In genomic region chr4:150226818-150227688, GRCm38 (mm10) we compare ENCODE assay signal across 7 mouse cellular contexts. TPM values are rescaled to one million over a fixed set of nuclear protein-coding genes. Genes with fewer than 3 reads are reported as not detected.
DNase-seq lines count a peak whose midpoint lies in the region; ATAC-seq and TF ChIP-seq lines count a peak whose summit lies in the region.

No protein-coding gene starts in this region.

- H3K27ac ChIP-seq in stomach, embryonic 15.5 days = 0 out of 2 replicates have a peak overlapping the region, but pooled peaks have one; percentile 16
- H3K27ac ChIP-seq in stomach, postnatal 0 days (replicated peaks) = no peak overlapping the region

- no peak for DNase-seq in stomach, postnatal 0 days (ENCODE audit: low spot score)
- peak; percentile 96 for DNase-seq in cerebellum, adult 9-11 months
- DNase-seq in heart, adult 9 months (ENCODE audit: low spot score in 2 of 2) = peak; percentile 64 to 79
- peak; percentile 85 for DNase-seq in layer of hippocampus, adult 9-11 months
- peak; percentile 61 for DNase-seq in ovary, postnatal 36 days (ENCODE audit: low spot score)

- no peaks in the 10 kb centered on the region for H3K36me3 ChIP-seq in stomach, embryonic 15.5 days
- H3K36me3 ChIP-seq in stomach, postnatal 0 days (ENCODE audit: control insufficient read depth, insufficient read depth, low read length) = no peaks in the 10 kb centered on the region

- TF ChIP-seq CTCF in stomach, postnatal 0 days (IDR thresholded peaks at IDR 0.05; ENCODE audit: low read depth) = no peak

- H3K9ac ChIP-seq in stomach, embryonic 15.5 days = no peak overlapping the region
- no peak overlapping the region for H3K9ac ChIP-seq in stomach, postnatal 0 days (ENCODE audit: low read length)

- ATAC-seq in stomach, embryonic 15.5 days (ENCODE audit: insufficient read depth, low FRiP score, low read depth) = no peak
- ATAC-seq in stomach, postnatal 0 days (ENCODE audit: low FRiP score, low TSS enrichment) = no peak; the same call in 1 of the 2 replicates
- ATAC-seq in CD4-positive, CD25-positive, alpha-beta regulatory T cell, adult 4 months = no peak

- no peaks in the 10 kb centered on the region for H3K27me3 ChIP-seq in stomach, embryonic 15.5 days (replicated peaks)
- no peaks in the 10 kb centered on the region for H3K27me3 ChIP-seq in stomach, postnatal 0 days (ENCODE audit: control insufficient read depth, insufficient read depth, low read length)

- 56% methylated on average over 7 of the region's 7 CpGs for WGBS in stomach, embryonic 15.5 days
- whole genome bisulfite sequencing in stomach, postnatal 0 days = 56% methylated on average over 7 of the region's 7 CpGs

- no peak for TF ChIP-seq EP300 in stomach, postnatal 0 days (optimal IDR thresholded peaks at IDR 0.05)

- H3K9me3 ChIP-seq in stomach, embryonic 15.5 days = no peaks in the 10 kb centered on the region
- H3K9me3 ChIP-seq in stomach, postnatal 0 days (ENCODE audit: control insufficient read depth, low read length) = no peaks in the 10 kb centered on the region

- H3K4me3 ChIP-seq in stomach, embryonic 15.5 days (replicated peaks) = no peak overlapping the region
- no peak overlapping the region for H3K4me3 ChIP-seq in stomach, postnatal 0 days (ENCODE audit: low read depth, low read length)

- peaks cover 17% of the 10 kb centered on the region for H3K4me1 ChIP-seq in stomach, embryonic 15.5 days
- no peaks in the 10 kb centered on the region for H3K4me1 ChIP-seq in stomach, postnatal 0 days (replicated peaks; ENCODE audit: control insufficient read depth, insufficient read depth)

- H3K4me2 ChIP-seq in stomach, embryonic 15.5 days = no peak overlapping the region
- no peak overlapping the region for H3K4me2 ChIP-seq in stomach, postnatal 0 days (replicated peaks; ENCODE audit: low read depth)

RNA-seq across cellular contexts. Expression of gene Eno1, which starts 9.5 kb away (rescaled TPM):
- 1,302 and 1,597 TPM in 2 replicates for polyA plus RNA-seq in stomach, embryonic 15.5 days (2015; fragmentation: Nextera tagmentation; extraction: Ambion mirVana)
- 636 and 733 TPM in 2 replicates for polyA plus RNA-seq in stomach, postnatal 0 days (2015; fragmentation: Nextera tagmentation; extraction: Ambion mirVana)
- 1,000 to 10,000 TPM in 1 of 2 experiments, 100 to 1,000 TPM in 1; 733 to 1,178 TPM for polyA plus RNA-seq in CD4-positive, CD25-positive, alpha-beta regulatory T cell, adult 4 months (2017; shearing (Covaris generic))

RNA-seq across cellular contexts. Expression of gene Car6, which starts 25.9 kb away (rescaled TPM):
- polyA plus RNA-seq in stomach, embryonic 15.5 days (2015; fragmentation: Nextera tagmentation; extraction: Ambion mirVana) = not detected in 2 replicates
- 0.06 TPM in 1 of 2 replicates, not detected in the other for polyA plus RNA-seq in stomach, postnatal 0 days (2015; fragmentation: Nextera tagmentation; extraction: Ambion mirVana)
- polyA plus RNA-seq in CD4-positive, CD25-positive, alpha-beta regulatory T cell, adult 4 months (2017; shearing (Covaris generic)) = not detected

RNA-seq across cellular contexts. Expression of gene Rere, which starts 54.4 kb away (rescaled TPM):
- 23.7 and 33.3 TPM in 2 replicates for polyA plus RNA-seq in stomach, embryonic 15.5 days (2015; fragmentation: Nextera tagmentation; extraction: Ambion mirVana)
- polyA plus RNA-seq in stomach, postnatal 0 days (2015; fragmentation: Nextera tagmentation; extraction: Ambion mirVana) = 8.3 and 12.2 TPM in 2 replicates
- 10 to 100 TPM; 24.7 to 28.4 TPM for polyA plus RNA-seq in CD4-positive, CD25-positive, alpha-beta regulatory T cell, adult 4 months (2017; shearing (Covaris generic))
